Mouse (Mus musculus) embryonic facial prominence, embryonic 12.5 days (tissue): ENCODE data around the gene Rab5b. TPM values are rescaled to one million over a fixed set of nuclear protein-coding genes. Genes with fewer than 3 reads are reported as not detected.

ENCODE experiments used
- ATAC-seq: fragments of 200-750 bp; cut with Nextera tagmentation; 2 replicates; pipeline ENCODE4 v1.8.0; 2017; ENCODE audit not compliant: insufficient number of reproducible peaks, insufficient read depth, low FRiP score, low TSS enrichment
- H3K27ac ChIP-seq: fragments of 300-500 bp; sonication (generic); 2 replicates; pipeline ENCODE4 v1.5.1; 2016; ENCODE audit warnings: mild to moderate bottlenecking
- H3K27me3 ChIP-seq: fragments of 300-500 bp; sonication (generic); 2 replicates; pipeline ENCODE4 v1.6.1; 2016; ENCODE audit warnings: mild to moderate bottlenecking, moderate library complexity
- H3K36me3 ChIP-seq: fragments of 300-500 bp; sonication (generic); 2 replicates; pipeline ENCODE4 v1.6.1; 2016; ENCODE audit warnings: mild to moderate bottlenecking
- H3K4me1 ChIP-seq: fragments of 300-500 bp; sonication (generic); 2 replicates; pipeline ENCODE4 v1.6.1; 2016
- H3K4me2 ChIP-seq: fragments of 300-500 bp; sonication (generic); replicated peaks from 2 replicates; pipeline ENCODE4 v1.6.1; 2016; ENCODE audit warnings: mild to moderate bottlenecking, moderate library complexity
- H3K4me3 ChIP-seq: fragments of 300-500 bp; sonication (generic); 2 replicates; pipeline ENCODE4 v1.5.1; 2016; ENCODE audit warnings: mild to moderate bottlenecking
- H3K9ac ChIP-seq: fragments of 300-500 bp; sonication (generic); 2 replicates; pipeline ENCODE4 v1.6.1; 2016; ENCODE audit warnings: mild to moderate bottlenecking, moderate library complexity
- H3K9me3 ChIP-seq: fragments of 300-500 bp; sonication (generic); 2 replicates; pipeline ENCODE4 v1.6.1; 2016; ENCODE audit warnings: mild to moderate bottlenecking, moderate library complexity
- WGBS: fragments of 180-500 bp; shearing (Covaris S2); methylation state at CpG from one replicate; pipeline ENCODE4 v1.1.7; 2016; 5-methylcytosine and 5-hydroxymethylcytosine counted together
- polyA plus RNA-seq: library from polyadenylated mRNA; unstranded; fragments of >200 nt; fragmentation: Nextera tagmentation; extraction: Ambion mirVana; gene quantifications from 2 replicates; pipeline ENCODE4 v1.2.1, GENCODE M21; 2016

Gene Rab5b
- polyA plus RNA-seq, 1 experiment from 2014 or later, result 85.6 TPM

DNA sequence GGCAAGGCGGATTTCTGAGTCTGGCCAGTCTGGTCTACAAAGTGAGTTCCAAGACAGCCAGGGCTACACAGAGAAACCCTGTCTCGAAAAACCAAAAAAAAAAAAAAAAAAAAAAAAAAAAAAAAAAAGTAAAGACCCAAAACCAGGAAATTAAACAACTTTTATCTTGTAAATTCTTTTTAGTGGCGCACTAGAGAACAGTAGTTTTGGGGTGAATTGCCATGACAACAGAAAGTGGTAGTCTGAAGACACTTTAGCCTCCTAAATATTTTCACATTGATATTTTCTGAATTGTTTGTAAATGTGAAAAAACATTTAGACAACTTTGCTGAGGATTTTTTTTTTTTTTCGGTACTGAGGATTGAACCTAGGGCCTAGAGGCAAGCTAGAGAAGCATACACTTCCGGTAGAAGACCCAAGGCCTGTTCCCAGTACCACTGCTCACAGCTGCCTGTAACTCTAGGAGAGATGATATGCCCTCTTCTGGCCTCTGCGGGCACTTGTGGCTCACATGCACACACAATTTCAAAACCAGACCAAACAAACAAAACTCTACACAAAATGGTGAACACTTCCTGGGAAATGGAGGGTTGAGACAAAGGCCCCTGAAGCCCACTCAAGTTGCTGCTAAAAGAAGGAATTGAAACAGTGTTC, 1.1 kb upstream of the Rab5b start:
- Histone ChIP-seq H3K9me3 (no peaks in the 10 kb centered on the region), H3K36me3 (peaks cover 41% of the 10 kb centered on the region), H3K27me3 (no peaks in the 10 kb centered on the region), H3K4me2 (peak overlapping the region; percentile 51; the same call in 1 of the 2 replicates), H3K4me3 (no peak overlapping the region), H3K9ac (no peak overlapping the region), H3K27ac (peak overlapping the region; percentile 98; the same call in 1 of the 2 replicates), H3K4me1 (peaks cover 10% of the 10 kb centered on the region)
- WGBS, result 83% methylated on average over 6 of the region's 6 CpGs
- ATAC-seq, result no peak

DNA sequence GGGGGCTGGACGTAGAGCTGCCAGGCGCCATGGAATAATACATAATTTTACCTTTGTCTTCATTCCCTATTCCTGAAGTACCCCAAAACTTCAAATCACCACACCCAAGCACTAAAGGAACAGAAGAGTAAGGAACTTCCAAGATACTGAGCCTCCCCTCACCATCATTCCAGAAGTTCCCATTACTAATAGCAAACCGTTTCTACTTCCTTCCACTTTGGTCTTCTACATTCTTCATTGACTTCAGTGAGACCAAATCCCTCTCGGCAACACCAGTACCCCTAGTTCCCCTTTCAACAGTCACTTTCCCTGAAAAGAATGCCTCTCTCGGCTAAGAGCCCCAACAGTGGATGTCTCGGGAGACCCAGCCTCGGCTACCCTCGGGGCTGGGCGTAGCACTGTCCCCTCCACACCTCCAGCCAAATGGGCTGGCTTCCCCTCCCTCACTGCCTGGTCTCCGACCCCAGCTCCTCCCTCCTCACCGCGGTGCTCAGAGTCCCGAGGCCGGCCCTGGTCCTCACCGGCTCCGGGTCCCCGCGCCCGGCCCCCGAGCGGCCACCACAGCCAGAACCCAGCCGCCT, 563 bp downstream of the Rab5b start:
- WGBS, result 2% methylated on average over 22 of the region's 22 CpGs
- Histone ChIP-seq H3K4me3 (peak overlapping the region; percentile 89), H3K9ac (peak overlapping the region; percentile 95), H3K27ac (peak overlapping the region; percentile 98), H3K36me3 (peaks cover 25% of the 10 kb centered on the region), H3K27me3 (no peaks in the 10 kb centered on the region), H3K4me2 (peak overlapping the region; percentile 59), H3K4me1 (peaks cover 7% of the 10 kb centered on the region), H3K9me3 (no peaks in the 10 kb centered on the region)
- no peak for ATAC-seq

DNA sequence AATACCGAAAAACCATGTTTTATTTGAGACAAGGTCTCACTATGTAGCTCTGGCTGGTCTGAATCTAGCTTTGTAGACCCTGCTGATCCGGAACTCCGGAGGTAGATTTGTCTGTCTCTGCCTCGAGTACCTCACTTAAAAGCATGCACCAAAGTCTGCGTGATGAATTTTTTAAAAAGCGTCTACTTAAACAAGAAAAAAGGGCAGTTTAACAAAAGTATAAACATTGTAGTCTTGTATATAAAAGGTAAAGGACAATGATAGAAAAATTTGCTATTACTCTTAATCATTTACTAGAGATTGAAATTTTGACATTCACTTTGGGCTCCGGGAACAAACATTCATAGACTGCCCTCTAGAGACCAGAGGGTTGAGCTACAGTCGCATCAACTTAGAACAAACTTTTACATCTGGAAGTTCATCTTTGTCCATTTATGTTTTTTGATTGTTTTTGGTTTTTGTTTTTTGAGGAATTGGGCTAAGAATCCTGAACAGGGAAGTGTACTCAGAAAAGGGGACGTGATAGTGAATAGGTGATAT, 21.5 kb downstream of the Rab5b start:
- H3K9me3 ChIP-seq, result no peaks in the 10 kb centered on the region
- H3K9ac ChIP-seq, result peak overlapping the region; percentile 66
- H3K36me3 ChIP-seq, result peaks cover 12% of the 10 kb centered on the region
- H3K4me1 ChIP-seq, result peaks cover 12% of the 10 kb centered on the region; the same call in 1 of the 2 replicates
- H3K4me2 ChIP-seq, result peak overlapping the region; percentile 88
- H3K4me3 ChIP-seq, result peak overlapping the region; percentile 62
- 3% methylated on average over 9 of the region's 9 CpGs for WGBS
- H3K27ac ChIP-seq, result peak overlapping the region; percentile 62; the same call in 1 of the 2 replicates
- H3K27me3 ChIP-seq, result no peaks in the 10 kb centered on the region
- ATAC-seq, result no peak

DNA sequence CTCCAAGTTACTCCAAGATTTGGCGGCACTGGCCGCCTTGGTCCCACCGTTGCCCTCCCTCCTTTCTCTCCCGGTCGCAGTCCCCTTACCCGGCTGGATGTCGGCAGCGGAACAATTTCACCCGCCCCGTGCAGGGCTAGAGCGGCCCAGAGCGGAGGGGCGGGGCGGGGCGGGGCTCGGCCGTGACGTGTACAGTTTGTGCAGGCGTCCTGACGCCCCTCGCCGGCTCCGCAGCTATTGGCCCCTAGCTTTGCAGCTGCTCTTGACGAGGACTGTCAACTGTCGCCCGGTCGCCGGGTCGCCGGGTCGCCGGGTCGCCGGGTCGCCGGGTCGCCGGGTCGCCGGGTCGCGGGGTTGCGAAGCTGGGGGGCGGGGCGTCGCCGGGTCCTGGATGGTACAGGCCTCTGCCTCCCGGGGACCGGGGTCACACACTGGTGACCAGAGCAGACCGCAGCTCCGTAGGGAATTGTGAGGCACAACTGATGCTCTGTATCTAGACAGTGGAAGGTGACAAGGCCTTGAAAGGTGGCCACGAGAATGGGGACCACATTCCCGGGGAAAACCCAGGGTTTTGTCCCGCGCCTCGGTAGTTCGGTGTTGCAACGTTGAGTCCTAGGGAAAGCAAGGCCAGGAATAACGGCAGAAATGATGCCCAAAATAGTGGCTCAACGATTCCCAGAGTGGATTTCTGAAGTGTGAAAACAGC, 22.1 kb downstream of the Rab5b start, which contains the start of gene Suox:
TSS of gene Suox (minus strand) at position 311 of the 706 bp plus-strand sequence.
- H3K27me3 ChIP-seq, result no peaks in the 10 kb centered on the region
- ATAC-seq, result peak; percentile 93
- H3K27ac ChIP-seq, result peak within 1 kb of the TSS; percentile 62; the same call in 1 of the 2 replicates
- peak within 1 kb of the TSS; percentile 66 for H3K9ac ChIP-seq
- peak within 1 kb of the TSS; percentile 62 for H3K4me3 ChIP-seq
- H3K4me2 ChIP-seq, result peak within 1 kb of the TSS; percentile 88
- peaks cover 15% of the 10 kb centered on the region; the same call in 1 of the 2 replicates for H3K4me1 ChIP-seq
- peaks cover 7% of the 10 kb centered on the region for H3K36me3 ChIP-seq
- H3K9me3 ChIP-seq, result no peaks in the 10 kb centered on the region
- WGBS, result under 1% methylated on average over 60 of the region's 60 CpGs

DNA sequence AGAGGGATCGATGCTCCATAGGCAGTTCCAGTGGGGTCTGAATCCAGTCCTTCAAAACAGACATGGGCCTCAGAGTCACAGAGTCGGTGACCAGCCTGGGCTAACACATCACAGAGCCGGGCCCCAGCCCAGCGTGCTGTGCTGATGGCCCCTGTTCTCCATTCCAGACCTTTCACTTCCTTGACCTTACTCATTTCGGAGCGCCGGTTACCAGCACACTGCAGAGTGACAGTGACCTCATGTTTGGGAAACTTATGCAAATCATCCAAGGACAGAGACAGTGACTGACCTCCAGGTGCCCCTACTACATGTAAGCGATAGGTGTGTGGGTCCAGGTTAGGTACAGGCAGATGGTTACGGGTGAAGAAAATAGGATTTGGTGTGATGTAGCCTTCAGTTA, 24.9 kb downstream of the Rab5b start:
- no peak overlapping the region for H3K9ac ChIP-seq
- ATAC-seq, result no peak
- H3K9me3 ChIP-seq, result no peaks in the 10 kb centered on the region
- H3K27ac ChIP-seq, result no peak overlapping the region
- H3K4me3 ChIP-seq, result no peak overlapping the region
- H3K36me3 ChIP-seq, result peaks cover 7% of the 10 kb centered on the region
- no peaks in the 10 kb centered on the region for H3K27me3 ChIP-seq
- WGBS, result 92% methylated on average over 9 of the region's 9 CpGs
- no peak overlapping the region for H3K4me2 ChIP-seq
- peaks cover 15% of the 10 kb centered on the region; the same call in 1 of the 2 replicates for H3K4me1 ChIP-seq

DNA sequence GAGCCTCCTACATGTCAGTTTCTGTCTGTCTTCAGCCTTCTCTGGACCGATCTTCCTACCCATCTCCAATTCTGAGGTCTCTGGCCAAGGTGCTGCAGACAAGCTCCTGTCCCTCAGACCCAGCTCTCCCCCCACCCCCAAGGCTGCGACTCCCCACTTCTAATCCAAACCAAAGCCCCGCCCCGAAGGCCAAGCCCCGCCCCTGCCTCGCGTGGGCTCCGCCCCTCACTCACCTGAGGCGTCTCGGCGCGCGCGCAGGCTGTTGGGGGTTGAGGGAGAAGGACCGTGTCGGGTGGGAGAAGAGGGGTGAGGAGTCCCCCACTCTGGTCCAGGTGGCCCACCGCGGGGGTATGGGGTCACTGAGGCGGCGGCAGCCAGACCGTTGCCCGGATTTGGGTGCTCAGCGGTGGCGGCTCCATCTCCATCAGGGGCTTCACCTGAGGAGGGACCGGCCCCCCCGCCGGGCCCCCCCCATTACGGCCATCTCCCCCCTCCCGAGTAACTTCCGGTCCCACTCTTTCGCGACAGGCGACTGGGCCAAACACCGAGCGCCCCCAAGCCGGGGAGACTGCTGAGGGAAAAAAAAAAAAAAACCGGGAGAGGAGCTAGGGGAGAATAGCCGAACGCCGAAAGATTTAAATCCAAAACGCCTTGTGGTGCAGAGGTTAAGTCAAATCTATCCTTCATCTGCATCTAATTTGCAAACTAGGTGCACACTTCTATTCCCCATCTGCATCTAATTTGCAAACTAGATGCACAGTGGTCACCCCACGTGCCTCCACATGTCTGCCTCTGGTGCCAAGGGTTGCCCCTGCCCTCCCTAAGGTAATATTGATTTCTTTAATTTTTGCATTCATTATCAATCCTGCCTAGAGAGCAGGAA, 27.0 kb downstream of the Rab5b start:
- peak overlapping the region; percentile 62 for H3K4me3 ChIP-seq
- ATAC-seq, result 0 out of 2 replicates have a peak, but pooled peaks have one; percentile 23
- peaks cover 7% of the 10 kb centered on the region; the same call in 1 of the 2 replicates for H3K36me3 ChIP-seq
- WGBS, result under 1% methylated on average over 42 of the region's 42 CpGs
- H3K9me3 ChIP-seq, result no peaks in the 10 kb centered on the region
- H3K27ac ChIP-seq, result peak overlapping the region; percentile 90
- peak overlapping the region; percentile 54 for H3K4me2 ChIP-seq
- H3K27me3 ChIP-seq, result no peaks in the 10 kb centered on the region
- H3K9ac ChIP-seq, result peak overlapping the region; percentile 69
- H3K4me1 ChIP-seq, result peaks cover 15% of the 10 kb centered on the region; the same call in 1 of the 2 replicates

DNA sequence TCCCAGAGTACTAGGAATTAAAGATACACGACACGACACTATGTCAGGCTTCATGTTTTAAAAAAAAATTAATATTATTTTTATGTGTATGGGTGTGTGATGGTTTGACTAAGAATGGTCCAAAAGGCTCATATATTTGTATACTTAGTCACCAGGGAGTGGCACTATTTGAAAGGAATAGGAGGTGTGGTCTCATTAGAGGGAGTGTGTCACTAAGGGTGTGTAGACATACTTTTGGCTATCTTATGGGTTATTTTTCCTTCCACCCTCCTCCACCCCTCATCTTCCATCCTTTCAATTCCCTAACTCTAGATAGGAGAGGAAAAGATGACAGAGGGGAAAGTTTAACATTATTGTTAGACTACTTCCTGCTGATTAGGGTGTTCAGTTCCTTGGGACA, 30.3 kb downstream of the Rab5b start:
- Histone ChIP-seq H3K4me3 (no peak overlapping the region), H3K27me3 (no peaks in the 10 kb centered on the region), H3K4me1 (0 out of 2 replicates have a peak, but pooled peaks cover 7% of the 10 kb centered on the region), H3K9ac (no peak overlapping the region), H3K36me3 (no peaks in the 10 kb centered on the region), H3K27ac (no peak overlapping the region), H3K4me2 (no peak overlapping the region), H3K9me3 (no peaks in the 10 kb centered on the region)
- WGBS, result 97% methylated on average over 2 of the region's 2 CpGs
- ATAC-seq, result no peak

DNA sequence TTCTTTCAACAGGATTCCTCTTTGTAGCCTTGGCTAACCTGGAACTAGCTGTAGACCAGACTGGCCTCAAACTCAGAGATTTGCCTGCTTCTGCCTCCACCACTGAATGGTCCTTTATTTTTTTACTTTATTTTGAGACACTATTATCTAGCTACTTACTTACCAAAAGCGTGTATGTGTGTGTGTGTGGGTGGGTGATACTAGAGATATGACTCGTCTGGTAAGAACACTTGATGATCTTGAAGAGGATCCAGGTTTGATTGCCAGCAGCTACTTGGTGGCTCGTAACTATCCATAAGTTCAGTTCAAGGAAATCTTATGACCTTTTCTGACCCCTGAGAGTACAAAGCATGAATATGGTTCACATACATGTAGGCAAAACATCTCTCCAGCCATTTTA, 30.8 kb downstream of the Rab5b start:
- Histone ChIP-seq H3K27ac (no peak overlapping the region), H3K4me1 (0 out of 2 replicates have a peak, but pooled peaks cover 7% of the 10 kb centered on the region), H3K36me3 (no peaks in the 10 kb centered on the region), H3K9me3 (no peaks in the 10 kb centered on the region), H3K4me2 (no peak overlapping the region), H3K9ac (no peak overlapping the region), H3K4me3 (no peak overlapping the region), H3K27me3 (no peaks in the 10 kb centered on the region)
- no peak for ATAC-seq
- WGBS, result 81% methylated on average over 3 of the region's 3 CpGs

DNA sequence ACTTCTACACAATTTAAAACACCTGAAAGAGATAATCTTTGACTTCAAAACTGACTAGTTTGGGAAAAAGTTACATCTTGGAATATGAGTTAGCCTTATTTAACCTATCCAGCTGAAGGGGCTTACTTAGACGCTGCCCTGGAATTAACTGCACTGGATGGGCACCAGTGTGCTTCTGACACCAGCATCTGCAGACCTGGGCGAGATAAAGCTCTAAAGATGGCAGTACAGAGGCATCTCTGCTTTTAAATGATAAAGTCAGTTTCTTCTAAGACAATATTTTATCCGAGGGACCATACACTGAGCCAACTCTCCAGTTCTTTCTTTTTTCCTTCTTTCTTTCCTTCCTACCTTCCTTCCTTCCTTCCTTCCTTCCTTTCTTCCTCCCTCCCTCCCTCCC, 31.3 kb downstream of the Rab5b start:
- no peak overlapping the region for H3K27ac ChIP-seq
- H3K4me1 ChIP-seq, result 0 out of 2 replicates have a peak, but pooled peaks cover 6% of the 10 kb centered on the region
- H3K9me3 ChIP-seq, result no peaks in the 10 kb centered on the region
- no peaks in the 10 kb centered on the region for H3K36me3 ChIP-seq
- no peaks in the 10 kb centered on the region for H3K27me3 ChIP-seq
- 69% methylated on average over 3 of the region's 3 CpGs for WGBS
- ATAC-seq, result no peak
- no peak overlapping the region for H3K4me2 ChIP-seq
- no peak overlapping the region for H3K9ac ChIP-seq
- H3K4me3 ChIP-seq, result no peak overlapping the region

DNA sequence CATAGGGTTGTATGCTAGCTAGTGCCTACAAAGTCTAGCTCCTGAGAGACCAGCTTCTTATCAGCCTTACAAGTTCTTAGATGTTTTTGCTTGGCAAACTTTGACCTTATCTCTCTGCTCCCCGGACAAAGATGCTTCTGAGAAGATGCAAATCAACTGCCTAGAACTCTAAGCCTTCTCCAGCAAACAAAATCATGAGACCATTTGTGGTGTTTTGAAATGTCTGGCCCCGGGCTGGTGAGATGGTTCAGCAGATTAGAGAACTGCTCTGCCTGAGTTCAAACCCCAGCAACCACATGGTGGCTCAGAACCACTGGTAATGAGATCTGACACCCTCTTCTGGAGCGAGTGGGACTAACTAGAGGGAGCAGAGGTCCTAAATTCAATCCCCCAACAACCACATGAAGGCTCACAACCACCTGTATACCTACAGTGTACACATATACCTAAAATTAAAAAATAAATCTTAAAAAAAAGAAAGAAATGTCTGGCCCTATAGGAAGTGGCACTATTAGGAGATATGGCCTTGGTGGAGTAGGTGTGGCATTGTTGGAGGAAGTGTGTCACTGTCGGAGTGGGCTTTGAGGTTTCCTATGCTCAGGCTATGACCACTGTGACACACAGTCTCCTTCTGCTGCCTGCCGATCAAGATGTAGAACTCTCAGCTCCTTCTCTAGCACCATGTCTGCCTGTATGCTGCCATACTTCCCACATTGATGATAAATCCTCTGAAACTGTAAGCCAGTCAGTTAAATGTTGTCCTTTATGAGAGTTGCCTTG, 32.4 kb downstream of the Rab5b start:
- Histone ChIP-seq H3K9ac (no peak overlapping the region), H3K27ac (no peak overlapping the region), H3K27me3 (no peaks in the 10 kb centered on the region), H3K4me1 (no peaks in the 10 kb centered on the region), H3K4me2 (no peak overlapping the region), H3K4me3 (no peak overlapping the region), H3K36me3 (no peaks in the 10 kb centered on the region), H3K9me3 (no peaks in the 10 kb centered on the region)
- ATAC-seq, result no peak
- WGBS, result 68% methylated on average over 5 of the region's 5 CpGs
